Mouse (Mus musculus) lung, embryonic 14.5 days (tissue): ENCODE data around the gene Cmip. TPM values are rescaled to one million over a fixed set of nuclear protein-coding genes. Genes with fewer than 3 reads are reported as not detected.
A peak's percentile ranks its signal among the peaks of the same experiment; 100 is the strongest.

Experiments
- ATAC-seq: fragments of 200-750 bp; cut with Nextera tagmentation; 2 replicates; pipeline ENCODE4 v1.8.0; 2017; ENCODE audit warnings: mild to moderate bottlenecking, moderate TSS enrichment, moderate library complexity; ENCODE audit not compliant: insufficient read depth
- DNase-seq: peaks from one replicate; pipeline ENCODE4 v3.0.0-alpha.2; 2015
- H3K27ac ChIP-seq: fragments of 300-500 bp; sonication (generic); 2 replicates; pipeline ENCODE4 v1.5.1; 2014; ENCODE audit warnings: low read depth, mild to moderate bottlenecking, moderate library complexity
- H3K27me3 ChIP-seq: fragments of 300-500 bp; sonication (generic); 2 replicates; pipeline ENCODE4 v1.6.1; 2014; ENCODE audit warnings: low read length, control low read depth; ENCODE audit not compliant: insufficient read depth
- H3K36me3 ChIP-seq: fragments of 300-500 bp; sonication (generic); 2 replicates; pipeline ENCODE4 v1.6.1; 2014; ENCODE audit warnings: control low read depth; ENCODE audit not compliant: insufficient read depth
- H3K4me1 ChIP-seq: fragments of 300-500 bp; sonication (generic); 2 replicates; pipeline ENCODE4 v1.6.1; 2014; ENCODE audit warnings: antibody characterized with exemption, control low read depth; ENCODE audit not compliant: insufficient read depth
- H3K4me2 ChIP-seq: fragments of 300-500 bp; sonication (generic); 2 replicates; pipeline ENCODE4 v1.6.1; 2014; ENCODE audit warnings: mild to moderate bottlenecking
- H3K4me3 ChIP-seq: fragments of 300-500 bp; sonication (generic); 2 replicates; pipeline ENCODE4 v1.5.1; 2014; ENCODE audit warnings: low read depth, low read length
- H3K9ac ChIP-seq: fragments of 300-500 bp; sonication (generic); 2 replicates; pipeline ENCODE4 v1.6.1; 2014
- H3K9me3 ChIP-seq: fragments of 300-500 bp; sonication (generic); 2 replicates; pipeline ENCODE4 v1.6.1; 2016; ENCODE audit warnings: low read depth, low read length, control low read depth
- CTCF ChIP-seq: IDR thresholded peaks from 2 replicates; pipeline ENCODE4 v1.5.1; 2016; ENCODE audit warnings: antibody characterized with exemption, low read depth
- WGBS: fragments of 180-500 bp; shearing (Covaris S2); extraction: QIAGEN DNeasy Blood & Tissue Kit; methylation state at CpG from one replicate; pipeline ENCODE4 v1.1.7; 2014; 5-methylcytosine and 5-hydroxymethylcytosine counted together
- polyA plus RNA-seq: library from polyadenylated mRNA; unstranded; fragments of >200 nt; fragmentation: Nextera tagmentation; extraction: Ambion mirVana; gene quantifications from 2 replicates; pipeline ENCODE4 v1.2.1, GENCODE M21; 2014

Gene Cmip
- polyA plus RNA-seq, 1 experiment from 2014 or later: 26.5 TPM

- H3K36me3 ChIP-seq: peaks cover 5% of the 10 kb centered on the region; the same call in 1 of the 2 replicates
- H3K9me3 ChIP-seq: no peaks in the 10 kb centered on the region
- no peak overlapping the region for H3K4me2 ChIP-seq
- TF ChIP-seq CTCF: no peak
- no peak overlapping the region for H3K27ac ChIP-seq
- no peaks in the 10 kb centered on the region for H3K4me1 ChIP-seq
- no peaks in the 10 kb centered on the region for H3K27me3 ChIP-seq
- H3K9ac ChIP-seq: no peak overlapping the region
- DNase-seq (no peak), ATAC-seq (no peak)
- 76% methylated on average over 6 of the region's 6 CpGs for WGBS
- no peak overlapping the region for H3K4me3 ChIP-seq
These were observed 137.0 kb downstream of the Cmip start for GRCm38 (mm10) chr8:117393853-117394252.

DNA sequence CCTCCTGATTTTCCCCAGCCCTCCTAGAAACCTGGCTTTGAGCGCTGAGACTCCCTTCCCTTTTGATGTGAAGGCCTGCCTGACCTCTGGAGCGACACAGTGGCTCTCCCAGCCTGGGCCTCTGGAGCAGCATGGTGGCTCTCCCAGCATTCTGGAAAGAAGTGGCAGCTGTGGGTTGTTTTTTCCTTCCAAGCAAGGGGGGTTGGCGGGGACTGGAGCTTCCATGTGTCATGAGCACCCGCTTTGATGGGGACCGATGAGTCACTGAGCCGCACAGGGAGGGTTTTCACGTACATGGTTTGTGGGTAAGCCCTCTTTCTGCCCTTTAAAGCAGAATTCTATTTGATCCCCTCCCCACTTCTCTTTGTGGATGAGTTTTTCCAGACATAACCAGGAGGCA is 138.2 kb downstream of the Cmip start:
- H3K27ac ChIP-seq: no peak overlapping the region
- H3K36me3 ChIP-seq: peaks cover 5% of the 10 kb centered on the region; the same call in 1 of the 2 replicates
- no peak overlapping the region for H3K4me2 ChIP-seq
- WGBS: 66% methylated on average over 7 of the region's 7 CpGs
- no peak for TF ChIP-seq CTCF
- H3K27me3 ChIP-seq: no peaks in the 10 kb centered on the region
- H3K9me3 ChIP-seq: no peaks in the 10 kb centered on the region
- DNase-seq: peak; percentile 26
- H3K4me1 ChIP-seq: no peaks in the 10 kb centered on the region
- no peak overlapping the region for H3K9ac ChIP-seq
- ATAC-seq: no peak
- H3K4me3 ChIP-seq: no peak overlapping the region

DNA sequence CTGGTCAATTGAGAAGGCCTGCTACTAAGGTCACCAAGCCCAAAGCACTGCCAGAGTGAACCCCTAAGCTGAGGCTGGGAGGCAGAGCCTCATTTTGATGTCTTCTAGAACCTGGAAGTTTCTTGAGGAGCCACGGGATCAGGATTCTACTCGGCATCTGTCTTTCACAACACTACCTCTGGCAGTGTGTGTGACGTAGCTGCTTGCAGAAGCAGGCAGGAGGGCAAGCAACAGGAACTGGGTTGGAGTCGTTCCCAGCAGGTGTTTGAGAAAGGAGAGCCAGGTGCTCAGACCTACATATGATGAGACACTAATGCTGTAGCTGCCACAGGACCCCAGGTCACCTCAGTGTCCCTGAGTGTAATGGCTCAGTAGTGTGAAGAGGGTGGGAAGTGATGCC is 140.0 kb downstream of the Cmip start:
- Histone ChIP-seq H3K27me3 (no peaks in the 10 kb centered on the region), H3K4me3 (no peak overlapping the region), H3K9me3 (no peaks in the 10 kb centered on the region), H3K4me2 (no peak overlapping the region), H3K36me3 (peaks cover 5% of the 10 kb centered on the region; the same call in 1 of the 2 replicates), H3K27ac (no peak overlapping the region), H3K9ac (no peak overlapping the region), H3K4me1 (no peaks in the 10 kb centered on the region)
- DNase-seq (no peak), ATAC-seq (no peak)
- WGBS: 96% methylated on average over 4 of the region's 4 CpGs
- TF ChIP-seq CTCF: no peak

- H3K4me2 ChIP-seq: no peak overlapping the region
- peaks cover 5% of the 10 kb centered on the region; the same call in 1 of the 2 replicates for H3K36me3 ChIP-seq
- H3K27me3 ChIP-seq: no peaks in the 10 kb centered on the region
- ATAC-seq (no peak), DNase-seq (no peak)
- no peak overlapping the region for H3K27ac ChIP-seq
- WGBS: 95% methylated on average over 15 of the region's 15 CpGs
- no peak overlapping the region for H3K9ac ChIP-seq
- H3K4me1 ChIP-seq: no peaks in the 10 kb centered on the region
- H3K9me3 ChIP-seq: no peaks in the 10 kb centered on the region
- no peak for TF ChIP-seq CTCF
- H3K4me3 ChIP-seq: no peak overlapping the region
These were observed 140.9 kb downstream of the Cmip start for GRCm38 (mm10) chr8:117397751-117398150.

GRCm38 (mm10) chr8:117399229-117399628 is 142.4 kb downstream of the Cmip start:
- TF ChIP-seq CTCF: no peak
- no peaks in the 10 kb centered on the region for H3K27me3 ChIP-seq
- H3K4me2 ChIP-seq: no peak overlapping the region
- H3K36me3 ChIP-seq: peaks cover 5% of the 10 kb centered on the region; the same call in 1 of the 2 replicates
- no peak overlapping the region for H3K27ac ChIP-seq
- DNase-seq (no peak), ATAC-seq (no peak)
- H3K4me3 ChIP-seq: no peak overlapping the region
- H3K4me1 ChIP-seq: no peaks in the 10 kb centered on the region; the same call in 1 of the 2 replicates
- H3K9ac ChIP-seq: no peak overlapping the region
- 81% methylated on average over 8 of the region's 8 CpGs for WGBS
- H3K9me3 ChIP-seq: no peaks in the 10 kb centered on the region

GRCm38 (mm10) chr8:117400820-117401219 is 144.0 kb downstream of the Cmip start:
- no peak overlapping the region for H3K4me2 ChIP-seq
- no peak overlapping the region for H3K27ac ChIP-seq
- H3K9me3 ChIP-seq: no peaks in the 10 kb centered on the region
- H3K4me3 ChIP-seq: no peak overlapping the region
- no peaks in the 10 kb centered on the region for H3K27me3 ChIP-seq
- no peak for ATAC-seq
- no peak overlapping the region for H3K9ac ChIP-seq
- peaks cover 5% of the 10 kb centered on the region; the same call in 1 of the 2 replicates for H3K36me3 ChIP-seq
- H3K4me1 ChIP-seq: no peaks in the 10 kb centered on the region; the same call in 1 of the 2 replicates
- no peak for DNase-seq
- no peak for TF ChIP-seq CTCF
- 81% methylated on average over 6 of the region's 6 CpGs for WGBS

- Histone ChIP-seq H3K27ac (no peak overlapping the region), H3K9ac (no peak overlapping the region), H3K4me1 (no peaks in the 10 kb centered on the region; the same call in 1 of the 2 replicates), H3K36me3 (peaks cover under 1% of the 10 kb centered on the region; the same call in 1 of the 2 replicates), H3K4me2 (no peak overlapping the region), H3K9me3 (no peaks in the 10 kb centered on the region), H3K27me3 (no peaks in the 10 kb centered on the region), H3K4me3 (no peak overlapping the region)
- ATAC-seq (no peak), DNase-seq (no peak)
- WGBS: 73% methylated on average over 14 of the region's 14 CpGs
- TF ChIP-seq CTCF: no peak
These were observed 145.0 kb downstream of the Cmip start for GRCm38 (mm10) chr8:117401880-117402279.
